Mouse (Mus musculus) embryo, embryonic 10.5 days (tissue): ENCODE results near the gene Neto2.
"Not testable (repeated sequence)": the region's sequence is repeated elsewhere in the genome, so short reads cannot be mapped to it uniquely, and the experiment has no call there.

ENCODE experiments used
- DNase-seq: peaks from one replicate; pipeline ENCODE4 v3.0.0-alpha.2; 2015; ENCODE audit warnings: low spot score

The Neto2 gene

DNA sequence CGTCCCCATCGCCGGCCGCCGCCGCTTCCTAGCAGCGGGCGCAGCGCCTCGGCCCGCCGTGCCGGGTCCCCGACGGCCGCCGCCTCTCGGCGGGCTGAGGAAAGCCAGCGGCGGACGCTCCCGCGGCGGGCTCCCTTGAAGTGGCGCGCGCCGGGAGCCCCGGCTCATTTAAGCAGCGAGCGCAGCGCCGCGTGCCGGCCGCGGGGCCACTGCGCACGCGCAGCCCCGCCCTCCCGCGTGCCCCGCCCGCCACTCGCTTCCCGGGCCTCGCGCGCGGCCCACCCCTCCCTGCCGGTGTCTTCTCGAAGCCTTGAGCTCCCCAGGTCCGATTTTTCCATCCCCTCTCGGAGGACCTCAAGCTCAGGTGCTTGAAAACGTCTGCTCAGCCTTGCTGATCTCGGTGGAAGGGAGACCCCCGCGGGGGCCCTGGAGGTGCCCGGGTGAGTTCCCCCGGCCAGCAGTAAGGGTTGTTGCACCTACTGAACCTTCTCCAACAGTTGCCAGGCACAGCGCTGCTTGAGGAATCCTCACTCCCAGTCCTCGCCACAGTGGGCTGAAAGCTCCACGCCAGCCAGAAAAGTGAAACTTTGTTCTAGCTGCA, at the start of gene Neto2:
Gene Neto2, minus strand, starts transcription at position 174 of the 601 bp plus-strand sequence.
- peak; percentile 85 for DNase-seq

DNA sequence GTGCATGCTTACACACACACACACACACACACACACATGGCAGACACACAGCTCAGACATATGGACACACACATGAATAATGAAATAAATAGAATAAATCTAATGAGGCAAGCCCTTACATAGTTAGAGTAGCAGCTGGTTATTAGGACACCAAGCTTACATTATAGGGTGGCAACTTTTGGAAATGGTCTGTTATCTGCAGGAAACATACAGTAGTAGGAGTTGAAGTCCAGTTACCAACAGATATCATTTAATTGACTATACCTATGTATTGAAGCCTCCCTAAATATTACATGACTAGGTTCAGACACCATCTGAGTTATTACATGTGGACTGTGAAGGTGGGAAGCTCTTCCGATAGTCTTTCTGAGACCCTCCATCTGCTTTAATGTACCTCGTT, 44.3 kb upstream of the Neto2 start:
- no peak for DNase-seq

DNA sequence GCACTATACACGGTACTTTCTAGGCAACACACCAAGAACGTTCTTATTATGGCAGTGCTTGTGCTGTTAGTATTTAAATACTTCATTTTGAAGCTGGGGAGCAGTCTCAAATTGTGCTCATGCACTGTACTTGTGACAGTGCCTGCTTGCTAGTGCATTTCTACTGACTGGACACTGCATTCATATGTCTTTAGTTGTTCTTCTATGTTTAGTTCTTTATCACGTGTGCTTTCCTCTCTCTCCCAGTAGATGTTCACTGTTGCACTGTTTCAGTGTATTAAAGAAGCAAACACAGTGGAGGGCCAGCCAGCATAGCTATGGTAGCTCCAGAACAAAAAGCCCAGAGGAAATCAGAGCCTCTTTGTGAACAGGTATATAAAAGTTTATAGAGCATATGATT, 29.8 kb upstream of the Neto2 start:
- DNase-seq = no peak

DNA sequence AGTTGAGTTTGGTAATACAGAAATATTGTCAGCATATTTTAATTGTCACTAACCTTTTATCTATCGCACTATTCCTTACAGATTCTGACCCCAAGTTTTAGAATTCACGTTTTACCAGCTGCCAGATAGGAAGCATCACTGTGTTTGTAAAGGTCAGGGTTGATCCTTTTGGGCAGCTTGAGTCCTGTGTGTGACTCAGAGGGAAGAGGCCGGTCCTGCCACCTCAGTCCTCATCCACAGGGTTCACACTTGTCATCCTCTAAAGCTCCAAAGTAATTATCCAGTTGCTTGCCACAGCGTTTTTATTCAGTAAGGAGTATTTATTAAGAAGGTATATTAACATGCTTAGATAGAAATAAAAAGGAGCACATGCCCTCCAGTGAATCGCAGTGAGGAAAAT, 16.5 kb upstream of the Neto2 start:
- no peak for DNase-seq

DNA sequence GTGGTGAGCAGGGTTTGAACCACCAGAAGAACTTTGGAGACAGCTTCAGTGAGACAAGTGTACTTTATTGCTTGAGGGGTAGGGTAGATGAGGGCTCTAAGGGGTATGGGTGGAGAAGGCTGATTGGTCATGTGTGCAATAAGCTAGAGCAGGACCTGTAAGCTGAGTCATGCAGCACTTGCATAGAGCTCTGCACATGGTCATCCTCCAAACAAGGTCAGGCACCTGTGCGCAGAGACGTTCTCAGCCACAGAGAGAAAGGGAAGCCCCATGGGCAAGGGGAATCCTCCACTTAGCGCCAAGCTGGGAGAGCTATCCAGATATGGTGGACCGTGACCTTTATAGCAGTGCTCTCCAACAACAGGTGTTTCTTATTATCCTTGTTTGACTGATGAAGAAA, 16.0 kb upstream of the Neto2 start:
- no peak for DNase-seq

DNA sequence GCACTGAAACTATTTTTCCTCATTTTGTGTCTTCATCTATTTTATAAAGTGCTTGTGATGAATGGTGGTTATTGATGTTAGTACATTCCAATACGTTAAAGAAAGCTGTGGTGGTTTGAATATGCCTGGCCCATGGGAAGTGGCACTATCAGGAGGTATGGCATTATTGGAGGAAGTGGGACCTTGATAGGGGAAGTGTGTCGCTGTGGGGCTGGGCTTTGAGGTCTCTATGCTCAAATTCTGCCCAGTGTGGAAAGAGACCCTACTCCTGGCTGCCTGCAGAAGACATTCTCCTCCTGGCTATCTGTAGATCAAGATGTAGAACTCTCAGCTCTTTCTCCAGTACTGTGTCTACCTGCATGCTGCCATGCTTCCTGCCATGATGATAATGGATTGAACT, 6.3 kb upstream of the Neto2 start:
- no peak for DNase-seq

DNA sequence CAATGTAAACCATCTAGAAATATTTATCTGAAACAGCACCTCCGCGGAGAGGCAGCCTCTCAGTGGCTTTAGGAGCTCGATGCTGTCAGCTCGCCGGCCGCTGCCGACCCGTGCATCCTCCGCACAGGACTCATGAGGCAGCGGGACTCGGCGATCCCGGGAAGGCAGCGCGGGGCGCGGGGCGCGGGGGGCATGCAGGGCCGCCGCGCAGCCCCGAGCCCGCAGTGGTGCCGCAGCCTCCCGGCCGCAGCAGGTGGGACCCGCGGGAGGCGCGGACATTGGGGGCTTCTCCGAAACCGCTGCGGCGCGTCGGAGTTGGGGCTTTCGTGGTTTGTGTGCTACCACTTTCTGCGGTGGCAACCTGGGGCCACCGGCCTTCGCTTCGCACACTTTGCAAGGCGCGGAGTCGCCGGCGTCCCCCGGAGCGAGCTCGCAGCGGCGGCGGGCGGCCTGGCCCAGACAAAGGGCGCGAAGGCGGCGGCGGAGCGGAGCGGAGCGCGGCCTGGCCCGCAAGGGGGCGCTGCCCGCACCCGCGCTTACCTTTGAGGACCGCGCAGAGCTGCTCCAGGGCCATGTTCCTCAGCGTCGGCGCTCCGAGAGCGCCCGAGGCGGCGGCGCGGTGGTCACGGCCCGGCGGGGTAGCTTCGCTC, 498 bp downstream of the Neto2 start:
- peak; percentile 91 for DNase-seq

DNA sequence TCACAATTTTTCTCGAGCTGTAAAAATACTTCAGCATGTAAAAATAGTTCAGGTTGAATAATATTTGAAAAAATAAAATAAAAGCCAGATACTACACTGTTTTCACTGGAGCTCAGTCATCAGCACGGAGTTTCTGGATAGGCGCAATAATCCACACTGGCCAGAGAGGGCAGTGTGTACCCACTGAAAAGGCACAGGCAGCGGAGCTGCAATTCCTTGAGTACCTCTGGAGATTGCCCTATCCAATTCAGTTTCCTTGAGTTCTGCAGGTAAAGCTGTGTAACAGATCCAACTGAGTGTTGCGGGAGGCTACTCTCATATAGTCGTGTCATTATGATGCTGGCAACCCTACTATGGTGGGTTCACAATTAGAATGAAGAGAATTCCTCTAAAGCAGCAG, 1.7 kb downstream of the Neto2 start:
- peak; percentile 90 for DNase-seq

DNA sequence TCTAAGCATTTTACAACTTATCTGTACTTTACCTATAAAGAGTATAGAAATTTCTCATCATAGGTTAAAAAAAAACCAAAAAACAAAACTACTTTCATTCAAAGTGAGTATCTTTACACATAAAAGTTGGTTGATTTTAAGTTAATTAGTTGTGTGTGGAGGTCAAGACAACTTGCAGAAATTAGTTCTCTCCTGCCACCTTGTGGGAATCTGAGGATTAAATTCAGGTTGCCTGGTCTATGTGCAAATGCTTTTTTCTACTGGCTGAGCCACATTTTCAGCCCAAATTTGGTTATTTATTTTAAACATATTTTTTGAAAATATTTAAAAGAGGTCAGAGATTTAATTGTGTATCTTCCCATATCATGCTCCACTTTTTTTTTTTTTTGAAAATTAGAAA, 35.6 kb downstream of the Neto2 start:
- peak; percentile 39 for DNase-seq

DNA sequence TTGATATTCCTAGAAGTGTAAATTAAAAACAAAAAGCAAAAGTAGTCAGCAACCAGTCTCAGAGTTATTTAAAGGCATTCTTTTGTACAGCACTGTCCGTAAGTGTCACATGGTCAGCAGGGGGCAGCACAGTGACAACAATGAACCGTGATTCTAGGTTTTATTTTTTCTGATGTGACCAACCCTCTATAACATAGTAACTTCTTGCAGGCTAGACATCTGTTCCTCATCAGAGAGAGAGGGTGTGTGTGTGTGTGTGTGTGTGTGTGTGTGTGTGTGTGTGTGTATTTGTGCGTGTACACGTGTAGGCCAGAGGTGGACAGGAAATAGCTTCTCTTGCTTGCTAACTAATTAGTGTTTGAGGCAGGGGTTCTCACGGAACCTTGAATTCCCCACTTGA, 38.7 kb downstream of the Neto2 start:
- peak; percentile 73 for DNase-seq

DNA sequence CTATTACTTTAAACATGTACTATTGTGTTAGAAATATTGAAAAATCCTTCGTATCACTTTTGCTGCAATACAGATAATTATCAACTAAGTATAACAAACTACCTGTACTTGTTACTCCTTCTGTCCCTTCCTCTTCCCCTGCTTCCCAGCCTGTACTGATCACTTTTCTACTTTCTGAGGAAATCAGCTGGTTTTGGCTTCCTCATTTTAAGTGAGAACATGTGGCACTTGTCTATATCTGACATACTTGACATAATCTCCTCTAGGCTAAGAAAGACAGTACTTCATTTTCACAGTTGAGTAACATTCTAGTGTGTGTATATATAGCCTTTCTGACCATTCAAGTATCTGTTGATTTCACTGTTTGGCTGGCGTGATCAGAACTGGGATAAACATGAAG, 49.5 kb downstream of the Neto2 start:
- DNase-seq = no peak

DNA sequence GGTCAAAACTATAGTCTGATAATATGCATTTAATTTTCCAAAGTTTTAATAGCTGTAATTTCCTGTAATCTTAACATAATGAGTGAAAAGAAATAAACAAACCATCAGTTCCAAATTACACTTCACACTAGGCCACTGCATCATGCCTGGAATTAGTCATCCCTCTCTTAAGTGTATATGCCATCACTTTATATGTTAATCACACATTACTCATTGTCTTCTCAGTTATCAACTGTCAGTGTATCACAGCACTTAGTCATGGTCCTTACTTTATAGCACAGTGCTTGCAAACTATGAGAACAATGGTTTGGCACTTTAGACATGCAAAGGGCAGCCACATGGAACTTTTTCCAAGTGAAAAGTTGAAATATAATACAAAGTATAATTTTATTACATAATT, 52.2 kb downstream of the Neto2 start:
- no peak for DNase-seq

DNA sequence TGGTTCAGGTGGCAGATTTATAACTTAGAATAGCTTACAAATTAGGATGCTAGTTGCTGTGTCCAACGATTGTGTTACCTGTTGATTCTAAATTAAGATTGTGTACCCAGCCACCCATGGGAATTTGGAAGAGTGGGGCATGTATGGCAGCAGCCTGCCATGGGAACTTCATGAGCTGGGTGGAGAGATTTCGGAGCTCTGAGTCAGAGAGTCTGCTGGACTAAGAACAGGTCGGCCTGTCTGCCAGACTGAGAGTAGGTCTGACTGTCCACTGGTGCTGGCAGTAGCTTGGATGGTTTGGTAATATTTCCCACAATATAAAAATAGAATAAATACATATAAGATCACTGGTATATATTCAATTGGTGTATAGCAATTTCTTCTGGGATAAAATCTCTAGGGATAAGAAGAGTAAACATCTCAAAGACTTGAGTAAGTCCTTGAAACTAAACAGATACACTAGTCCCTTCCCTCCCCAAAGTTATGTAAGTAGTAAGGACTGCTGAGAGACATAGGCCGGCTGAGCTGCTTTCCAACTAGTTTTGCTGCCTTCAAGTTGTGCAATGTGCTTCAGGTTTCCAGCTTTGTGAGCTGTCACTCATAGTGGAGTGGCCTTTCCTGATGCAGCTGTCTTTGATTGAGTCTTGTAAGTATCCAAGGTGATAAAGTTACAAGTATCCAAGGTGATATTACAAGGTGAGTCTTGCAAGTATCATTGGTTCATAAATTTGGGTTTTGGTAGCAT, 55.6 kb downstream of the Neto2 start:
- no peak for DNase-seq

DNA sequence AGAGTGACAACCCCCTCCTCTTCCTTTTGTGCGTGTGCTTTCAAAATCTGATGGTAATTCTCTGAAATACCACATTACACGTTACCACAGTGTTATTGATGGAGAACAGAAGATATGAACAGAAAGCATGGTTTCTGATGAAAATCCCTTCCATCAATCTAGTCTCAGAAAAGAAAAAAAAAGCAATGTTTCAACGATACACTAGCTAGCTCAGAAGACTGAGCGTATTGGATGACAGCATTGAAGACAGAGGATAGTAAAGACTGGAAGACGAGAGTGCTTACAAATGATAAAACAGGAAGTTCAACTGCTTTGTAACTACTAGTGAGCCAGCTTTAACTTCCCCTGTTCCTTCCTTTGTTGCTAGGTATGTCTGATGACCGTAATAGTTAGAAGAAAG, 76.3 kb downstream of the Neto2 start:
- DNase-seq = no peak

DNA sequence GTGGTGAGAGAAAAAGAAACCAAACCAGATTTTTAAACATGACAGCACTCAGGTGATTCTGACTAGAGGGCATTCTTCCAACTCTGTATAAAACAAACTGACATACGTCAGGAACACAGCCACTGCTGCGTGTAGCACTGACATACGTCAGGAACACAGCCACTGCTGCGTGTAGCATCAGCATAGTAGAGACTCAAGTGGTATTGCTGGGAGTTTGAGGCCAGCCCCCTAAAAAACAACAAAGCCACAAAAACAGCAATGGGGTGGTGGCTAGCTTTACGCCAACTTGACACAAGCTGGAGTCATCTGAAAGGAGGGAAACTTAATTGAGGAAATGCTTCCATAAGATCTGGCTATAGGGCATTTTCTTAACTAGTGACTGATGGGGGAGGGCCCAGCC, 77.5 kb downstream of the Neto2 start:
- DNase-seq = no peak

DNA sequence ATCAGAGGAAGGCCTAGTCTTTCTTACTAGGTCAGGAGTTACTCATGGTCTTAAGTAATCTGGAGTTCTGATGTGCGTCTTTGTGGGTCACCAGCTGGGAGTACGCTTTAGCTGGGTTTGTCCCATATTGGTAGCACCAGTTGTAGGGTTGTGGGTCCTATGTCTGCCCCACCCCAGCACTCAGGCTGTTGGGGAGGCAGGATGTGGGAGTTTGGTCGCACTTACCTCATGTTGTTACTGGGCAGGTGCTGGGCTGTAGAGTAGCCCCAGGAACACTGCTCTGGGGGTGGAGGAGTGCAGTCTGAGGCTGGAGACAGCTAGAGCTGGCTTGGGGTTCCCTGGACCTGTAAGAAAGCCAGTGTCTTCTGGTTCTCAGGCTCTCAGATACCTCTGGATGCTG, 81.9 kb downstream of the Neto2 start:
- no peak for DNase-seq

DNA sequence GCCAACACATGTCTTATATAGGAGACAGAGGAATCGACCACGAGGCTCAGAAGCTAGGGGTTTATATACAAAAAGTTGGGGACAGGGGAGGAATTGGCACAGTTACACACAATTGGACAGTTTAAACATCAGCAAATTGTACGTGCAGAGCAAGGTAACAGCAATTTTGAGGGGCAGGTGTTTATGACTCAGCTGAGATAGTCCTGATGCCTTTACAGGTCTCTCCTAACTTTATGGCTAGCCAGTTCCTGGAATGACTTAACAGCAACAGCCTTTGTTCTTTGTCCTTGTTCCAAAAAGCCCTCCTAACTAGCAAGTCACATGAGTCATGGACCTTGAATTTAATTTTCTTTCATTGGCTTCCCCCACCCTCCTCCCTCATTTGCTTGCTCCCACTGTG, 83.6 kb downstream of the Neto2 start:
- not testable (repeated sequence) for DNase-seq

DNA sequence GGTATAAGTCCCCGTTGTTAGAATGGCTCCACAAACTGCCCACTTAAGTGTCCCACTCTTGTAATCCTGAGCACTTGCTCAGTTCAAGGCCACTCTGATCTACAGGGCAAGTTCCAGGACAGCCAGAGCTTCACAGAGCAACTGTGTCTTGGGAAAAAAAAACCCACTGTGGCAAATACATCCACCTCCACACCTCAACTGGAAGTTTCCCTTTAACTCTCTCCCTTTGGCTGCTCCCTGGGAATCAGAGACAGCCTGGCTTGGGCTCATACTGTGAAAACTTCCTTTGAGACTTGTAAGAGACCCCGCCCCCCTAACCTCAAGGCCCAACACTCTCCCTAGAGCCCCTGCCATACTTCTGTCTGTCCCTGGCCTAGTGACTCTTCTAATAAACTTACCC, 91.9 kb downstream of the Neto2 start:
- no peak for DNase-seq

DNA sequence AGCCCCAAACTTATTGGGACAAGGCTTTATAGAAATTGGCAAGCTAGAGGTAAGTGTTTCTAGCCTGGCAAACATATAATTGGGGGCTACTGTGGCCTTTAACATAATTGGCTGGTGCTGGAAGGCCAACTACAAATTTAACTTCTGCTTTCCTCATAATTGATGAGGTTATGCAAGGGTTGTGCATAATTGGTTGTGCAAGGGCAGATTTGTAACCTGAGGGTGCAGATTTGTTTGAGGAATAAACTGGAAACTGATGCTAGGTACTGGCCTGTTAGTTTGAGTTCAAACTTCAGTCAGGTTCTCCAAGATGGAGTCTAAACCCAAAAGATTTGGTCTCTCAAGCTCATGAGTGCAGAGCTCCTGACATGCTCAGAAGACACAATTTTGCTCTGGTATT, 92.9 kb downstream of the Neto2 start:
- DNase-seq = no peak

DNA sequence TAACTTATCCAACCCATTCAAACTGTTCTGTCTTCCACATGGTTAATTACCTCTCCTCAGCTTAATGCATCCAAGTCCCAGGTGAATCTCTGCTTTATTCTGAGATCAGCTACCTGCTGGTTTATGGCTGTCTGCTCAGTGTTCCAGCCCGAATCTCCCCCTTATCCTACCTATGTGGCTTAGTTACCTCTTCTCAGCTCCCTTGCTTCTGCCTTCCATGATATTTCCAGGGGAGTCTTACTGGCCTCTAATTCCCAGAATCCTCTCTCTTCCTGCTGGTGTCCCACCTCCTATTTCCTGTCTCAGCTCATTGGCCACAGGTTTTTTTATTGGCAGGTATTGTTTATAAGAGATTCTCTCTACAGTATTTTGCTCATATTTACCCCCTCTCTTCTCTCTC, 93.8 kb downstream of the Neto2 start:
- no peak for DNase-seq

DNA sequence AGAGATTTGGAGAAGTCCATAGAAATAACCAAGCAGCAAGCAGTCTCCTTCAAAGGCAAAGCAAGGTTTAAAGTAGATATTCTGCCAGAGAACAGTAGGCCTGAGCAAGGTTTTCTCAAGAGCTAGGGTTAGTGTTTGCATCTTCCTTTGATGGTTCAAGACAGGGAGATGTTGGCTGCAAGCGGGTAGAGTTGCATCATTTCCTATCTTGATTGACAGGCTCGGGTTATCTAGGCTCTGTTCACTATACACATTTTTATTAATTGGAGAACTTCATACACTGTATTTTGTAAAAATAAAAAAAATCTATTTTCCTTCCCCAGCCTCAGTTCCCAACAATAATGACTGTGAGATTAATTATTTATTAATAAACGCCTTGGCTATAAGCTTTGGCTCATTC, 94.2 kb downstream of the Neto2 start:
- DNase-seq = no peak

DNA sequence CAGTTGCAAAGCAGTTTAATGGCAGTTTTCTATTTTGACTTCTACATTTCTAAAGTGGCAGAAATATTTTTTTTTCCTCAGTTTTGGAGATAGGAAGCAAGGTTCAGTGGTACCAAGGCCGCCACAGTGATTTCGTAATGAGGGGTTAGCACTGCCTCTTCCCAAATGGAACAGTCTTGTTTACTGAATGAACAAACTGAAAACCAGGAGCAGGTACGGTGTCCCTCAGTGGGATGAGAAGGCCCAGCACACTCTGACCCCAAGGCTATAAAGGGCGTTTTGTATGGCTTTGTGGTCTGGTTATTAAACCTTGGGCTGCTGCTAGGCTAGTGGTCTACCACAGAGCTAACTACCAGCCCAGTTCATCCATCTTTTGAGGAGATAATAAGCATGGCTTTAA, 96.5 kb downstream of the Neto2 start:
- DNase-seq = no peak

DNA sequence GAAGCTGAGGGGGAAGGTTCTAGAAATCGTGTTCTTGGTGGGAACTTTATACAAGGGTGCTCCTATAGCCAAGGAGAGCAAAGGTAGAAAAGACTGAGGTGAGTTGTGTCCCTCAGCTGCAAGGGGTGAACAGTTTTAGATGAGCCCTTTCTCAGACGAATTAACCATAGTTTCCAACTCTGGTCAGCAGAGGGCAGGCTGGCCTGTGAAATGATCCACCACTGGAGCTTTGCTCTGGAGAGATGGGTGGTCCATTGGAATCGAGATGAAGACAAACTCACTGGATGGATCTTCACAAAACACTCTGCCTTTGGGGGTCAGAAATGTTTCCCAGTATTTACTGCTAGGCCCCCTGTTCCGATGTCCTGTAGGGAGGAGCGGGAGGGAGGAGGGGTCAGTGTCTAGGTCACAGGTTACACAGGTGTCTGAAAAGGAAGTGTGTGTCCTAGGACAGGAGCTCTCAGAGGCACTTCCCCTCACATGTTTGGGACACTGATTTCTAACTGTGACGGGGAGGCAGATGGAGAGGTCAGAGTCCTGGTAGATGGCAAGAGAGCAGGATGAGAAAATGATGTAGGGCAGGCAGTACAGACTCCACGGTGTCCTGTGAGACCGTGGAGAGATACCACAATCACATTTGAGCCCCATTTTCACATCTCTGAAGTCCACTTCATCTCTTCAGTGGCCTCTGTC, 97.4 kb downstream of the Neto2 start:
- peak; percentile 79 for DNase-seq
